Mouse (Mus musculus): ENCODE results near the gene Ubl7.

- TF ChIP-seq CTCF (conservative IDR thresholded peaks at IDR 0.05 in 1 of 2, IDR thresholded peaks at IDR 0.05 in 1 of 2; ENCODE audit: low read depth in 2 of 2, low read length in 2 of 2) (no peak), NRF1 (IDR thresholded peaks at IDR 0.05; ENCODE audit: low read depth, low read length) (no peak)
Measured at GRCm38 (mm10) chr9:57940349-57940794, 29.6 kb downstream of the Ubl7 start.
